Mouse (Mus musculus) urinary bladder, postnatal 10 days (tissue): ENCODE results near the gene Cenpf.

Experiments
- DNase-seq: peaks from one replicate; pipeline ENCODE4 v3.0.0; 2022; ENCODE audit warnings: low spot score

Gene Cenpf

DNA sequence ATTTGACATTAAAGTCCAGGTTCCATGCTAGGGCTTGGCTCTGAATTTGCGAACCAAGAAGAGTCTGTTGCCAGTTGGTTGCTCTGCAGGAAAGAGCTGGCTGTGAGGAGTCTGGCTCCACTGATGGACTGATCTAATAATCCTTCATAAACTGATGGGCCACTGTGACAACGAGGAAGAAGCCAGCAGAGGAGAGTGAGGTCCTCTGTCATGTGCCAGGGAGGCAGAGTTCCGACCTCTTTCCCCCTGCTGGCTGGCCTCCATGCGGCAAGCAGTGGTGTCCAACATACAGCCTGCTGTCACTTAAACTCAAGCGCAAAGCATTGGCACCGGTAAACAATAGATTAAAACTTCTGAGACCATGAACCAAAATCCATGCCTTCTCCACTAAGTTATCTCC, 57.9 kb downstream of the Cenpf start:
- DNase-seq = no peak

- DNase-seq = no peak
Measured at GRCm38 (mm10) chr1:189627976-189628768, 59.7 kb downstream of the Cenpf start.

DNA sequence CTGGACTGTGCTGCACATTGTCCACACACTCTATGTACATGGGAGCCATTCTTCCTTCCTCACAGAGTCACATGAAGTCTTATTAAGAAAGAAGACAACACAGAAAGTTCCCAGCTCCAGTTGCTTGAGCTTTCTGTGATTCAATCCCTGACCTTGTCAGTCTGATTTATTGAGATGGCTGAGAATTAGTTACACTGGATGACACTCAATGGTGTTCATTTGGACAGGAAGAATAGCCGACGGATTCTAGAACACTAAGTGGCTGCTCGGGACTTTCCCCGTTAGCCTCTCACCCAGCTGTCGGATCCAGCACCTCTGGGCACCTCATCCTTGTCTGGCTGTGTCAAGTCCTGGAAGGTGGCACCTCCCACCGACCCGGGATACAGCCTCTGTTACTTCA, 63.1 kb downstream of the Cenpf start:
- DNase-seq = no peak

GRCm38 (mm10) chr1:189618970-189619740, 68.7 kb downstream of the Cenpf start:
- no peak for DNase-seq

DNA sequence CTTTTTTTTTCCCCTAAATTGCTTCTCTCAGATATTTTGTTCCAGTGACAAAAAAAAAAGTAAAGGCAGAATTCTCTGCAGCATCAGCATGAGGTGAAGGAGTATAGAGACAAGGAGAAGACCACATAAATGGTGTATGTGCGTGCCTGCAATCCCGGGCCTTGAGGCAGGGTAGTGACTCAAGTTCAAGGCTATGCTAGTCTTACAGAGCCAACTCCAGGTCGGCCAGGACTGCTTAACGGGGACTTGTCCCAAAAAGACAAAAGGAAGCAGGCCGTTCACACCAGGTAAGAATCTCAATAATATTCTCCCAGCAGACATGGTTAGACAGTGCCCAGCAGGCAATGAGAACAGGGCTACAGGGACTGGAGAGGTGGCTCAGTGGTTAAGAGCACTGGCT, 70.5 kb downstream of the Cenpf start:
- no peak for DNase-seq

- DNase-seq = no peak
Measured at GRCm38 (mm10) chr1:189615246-189615645, 72.6 kb downstream of the Cenpf start.

GRCm38 (mm10) chr1:189613076-189613475, 74.8 kb downstream of the Cenpf start:
- no peak for DNase-seq

GRCm38 (mm10) chr1:189611775-189612174, 76.1 kb downstream of the Cenpf start:
- DNase-seq = no peak

- DNase-seq = no peak
Measured at GRCm38 (mm10) chr1:189608640-189609039, 79.2 kb downstream of the Cenpf start.

GRCm38 (mm10) chr1:189608039-189608438, 79.8 kb downstream of the Cenpf start:
- no peak for DNase-seq

- DNase-seq = no peak
Measured at GRCm38 (mm10) chr1:189605598-189606126, 82.2 kb downstream of the Cenpf start.

GRCm38 (mm10) chr1:189597096-189597495, 90.8 kb downstream of the Cenpf start:
- DNase-seq = no peak
